Mouse (Mus musculus) liver, embryonic 14.5 days (tissue): ENCODE results near the gene Ing2. TPM values are rescaled to one million over a fixed set of nuclear protein-coding genes. Genes with fewer than 3 reads are reported as not detected.

Source experiments
- ATAC-seq: fragments of 200-750 bp; cut with Nextera tagmentation; 2 replicates; pipeline ENCODE4 v1.8.0; 2017; ENCODE audit warnings: moderate number of reproducible peaks, mild to moderate bottlenecking, moderate library complexity; ENCODE audit not compliant: insufficient read depth
- DNase-seq, 3 experiments: peaks; one replicate each; pipeline ENCODE4 v3.0.0-alpha.2; 2012 to 2013; ENCODE audit warnings: low read depth in 3 of 3, low spot score in 3 of 3
- H3K27ac ChIP-seq: fragments of 300-500 bp; sonication (generic); 2 replicates; pipeline ENCODE4 v1.5.1; 2014; ENCODE audit warnings: moderate library complexity, mild to moderate bottlenecking, control low read depth, inconsistent platforms
- H3K27me3 ChIP-seq: fragments of 300-500 bp; sonication (generic); 2 replicates; pipeline ENCODE4 v1.6.1; 2014; ENCODE audit warnings: mild to moderate bottlenecking, low read length, moderate library complexity; ENCODE audit not compliant: control insufficient read depth, insufficient read depth
- H3K36me3 ChIP-seq: fragments of 300-500 bp; sonication (generic); replicated peaks from 2 replicates; pipeline ENCODE4 v1.6.1; 2014; ENCODE audit warnings: low read depth; ENCODE audit not compliant: control insufficient read depth, insufficient read depth
- H3K4me1 ChIP-seq, 2 experiments: fragments of 200-500 bp in 1 of 2; fragments of 300-500 bp in 1 of 2; sonication (generic) in 1 of 2; replicated peaks; 2 replicates each; pipeline ENCODE4 v1.6.1; 2012 to 2014; ENCODE audit warnings: antibody characterized with exemption in 1 of 2, inconsistent platforms in 1 of 2, low read length in 1 of 2; ENCODE audit not compliant: control insufficient read depth in 2 of 2, insufficient read depth in 2 of 2
- H3K4me2 ChIP-seq: fragments of 300-500 bp; sonication (generic); 2 replicates; pipeline ENCODE4 v1.6.1; 2014; ENCODE audit warnings: low read depth, mild to moderate bottlenecking, control low read depth, moderate library complexity
- H3K4me3 ChIP-seq, 2 experiments: fragments of 200-500 bp in 1 of 2; fragments of 300-500 bp in 1 of 2; sonication (generic) in 1 of 2; 2 replicates each; pipeline ENCODE4 v1.5.1; 2012 to 2014; ENCODE audit warnings: low read depth in 2 of 2, low read length in 2 of 2, mild to moderate bottlenecking in 2 of 2, control low read depth in 1 of 2, inconsistent platforms in 1 of 2, moderate library complexity in 1 of 2; ENCODE audit not compliant: insufficient read depth in 1 of 2
- H3K9ac ChIP-seq: fragments of 300-500 bp; sonication (generic); replicated peaks from 2 replicates; pipeline ENCODE4 v1.6.1; 2014; ENCODE audit warnings: mild to moderate bottlenecking, control low read depth, moderate library complexity
- H3K9me3 ChIP-seq: fragments of 300-500 bp; sonication (generic); 2 replicates; pipeline ENCODE4 v1.6.1; 2016; ENCODE audit warnings: low read length, mixed read lengths; ENCODE audit not compliant: control insufficient read depth
- CTCF ChIP-seq: IDR thresholded peaks from 2 replicates; pipeline ENCODE4 v1.5.1; 2016; ENCODE audit warnings: antibody characterized with exemption, low read depth, control low read depth
- EP300 ChIP-seq: IDR thresholded peaks from 2 replicates; pipeline ENCODE4 v1.6.1; 2016; ENCODE audit warnings: antibody characterized with exemption, low read depth
- WGBS: fragments of 180-500 bp; shearing (Covaris S2); extraction: QIAGEN DNeasy Blood & Tissue Kit; methylation state at CpG from one replicate; pipeline ENCODE4 v1.1.7; 2014; ENCODE audit not compliant: insufficient replicate concordance; 5-methylcytosine and 5-hydroxymethylcytosine counted together
- polyA plus RNA-seq, 2 experiments: library from polyadenylated mRNA; depleted of rRNA in 1 of 2; stranded (reverse) in 1 of 2; unstranded in 1 of 2; fragments of >200 nt; fragmentation: Nextera tagmentation in 1 of 2; extraction: Ambion mirVana in 1 of 2; gene quantifications; 2 replicates each; pipeline versions ENCODE4 v1.2.1 to v1.2.3; 2012 to 2014

The Ing2 gene
- polyA plus RNA-seq, 2 experiments, result 8.9 to 14.1 TPM

GRCm38 (mm10) chr8:47676631-47677030 is 1.3 kb upstream of the Ing2 start:
- DNase-seq, result no peak
- Histone ChIP-seq H3K4me1 (peaks cover 4 to 6% of the 10 kb centered on the region in 2 experiments; a peak in 3 of 4 replicates), H3K27ac (no peak overlapping the region), H3K27me3 (no peaks in the 10 kb centered on the region), H3K36me3 (no peaks in the 10 kb centered on the region), H3K4me3 (peak overlapping the region in 1 of 2 experiments; percentile 77; a peak in 2 of 4 replicates), H3K9me3 (no peaks in the 10 kb centered on the region), H3K9ac (peak overlapping the region; percentile 84), H3K4me2 (peak overlapping the region; percentile 74)
- TF ChIP-seq EP300 (no peak), CTCF (no peak)
- 32% methylated on average over 2 of the region's 2 CpGs for WGBS
- ATAC-seq, result no peak

GRCm38 (mm10) chr8:47676224-47676623 is 868 bp upstream of the Ing2 start:
- WGBS, result 2% methylated on average over 15 of the region's 15 CpGs

GRCm38 (mm10) chr8:47675786-47676185 is 430 bp upstream of the Ing2 start:
- Histone ChIP-seq H3K4me3 (peak overlapping the region; percentile 77 to 99), H3K9me3 (no peaks in the 10 kb centered on the region), H3K27me3 (no peaks in the 10 kb centered on the region), H3K4me1 (peaks cover 4 to 5% of the 10 kb centered on the region in 2 experiments; a peak in 3 of 4 replicates), H3K4me2 (peak overlapping the region; percentile 74), H3K36me3 (no peaks in the 10 kb centered on the region), H3K9ac (peak overlapping the region; percentile 84), H3K27ac (peak overlapping the region; percentile 81)
- TF ChIP-seq EP300 (no peak), CTCF (peak; percentile 25)
- ATAC-seq (no peak), DNase-seq (peak; percentile 40 to 56 (median 43))
- under 1% methylated on average over 20 of the region's 20 CpGs for WGBS

More at GRCm38 (mm10) chr8:47676224-47676623, 868 bp upstream of the Ing2 start:
- H3K4me3 ChIP-seq, result peak overlapping the region; percentile 77 to 99
- peak overlapping the region; percentile 81 for H3K27ac ChIP-seq
- no peak for TF ChIP-seq CTCF
- no peak for TF ChIP-seq EP300
- peaks cover 4 to 6% of the 10 kb centered on the region in 2 experiments; a peak in 3 of 4 replicates for H3K4me1 ChIP-seq
- H3K4me2 ChIP-seq, result peak overlapping the region; percentile 74
- H3K36me3 ChIP-seq, result no peaks in the 10 kb centered on the region
- DNase-seq (no peak), ATAC-seq (no peak)
- H3K9ac ChIP-seq, result peak overlapping the region; percentile 84
- no peaks in the 10 kb centered on the region for H3K9me3 ChIP-seq
- H3K27me3 ChIP-seq, result no peaks in the 10 kb centered on the region

GRCm38 (mm10) chr8:47674140-47674776 is 1.1 kb downstream of the Ing2 start:
- no peak for TF ChIP-seq EP300
- TF ChIP-seq CTCF, result no peak
- Histone ChIP-seq H3K9me3 (no peaks in the 10 kb centered on the region), H3K4me3 (peak overlapping the region; percentile 77 to 96), H3K36me3 (no peaks in the 10 kb centered on the region), H3K4me1 (peaks cover 4% of the 10 kb centered on the region in 2 experiments; a peak in 3 of 4 replicates), H3K27ac (peak overlapping the region; percentile 82), H3K9ac (peak overlapping the region; percentile 89), H3K4me2 (peak overlapping the region; percentile 69), H3K27me3 (no peaks in the 10 kb centered on the region)
- peak; percentile 1; the same call in 1 of the 2 replicates for ATAC-seq
- peak in 2 of 3 experiments; percentile 13 to 14 for DNase-seq
- WGBS, result under 1% methylated on average over 59 of the region's 59 CpGs

- Histone ChIP-seq H3K9me3 (no peaks in the 10 kb centered on the region), H3K4me1 (peaks cover 4% of the 10 kb centered on the region in 2 experiments; a peak in 3 of 4 replicates), H3K4me2 (peak overlapping the region; percentile 69), H3K4me3 (peak overlapping the region; percentile 77 to 96), H3K36me3 (peaks cover 4% of the 10 kb centered on the region), H3K27me3 (no peaks in the 10 kb centered on the region), H3K9ac (peak overlapping the region; percentile 89), H3K27ac (peak overlapping the region; percentile 82)
- ATAC-seq (peak; percentile 54), DNase-seq (peak; percentile 63 to 74 (median 66))
- WGBS, result under 1% methylated on average over 52 of the region's 53 CpGs
- TF ChIP-seq CTCF (no peak), EP300 (no peak)
These were observed 1.8 kb downstream of the Ing2 start for GRCm38 (mm10) chr8:47673317-47674139.
